Mouse (Mus musculus): ENCODE measurements at regions not wholly inside any gene's neighbourhood (a gene's known extent, or its start where the extent isn't known, plus 50 kb on each side); places are given as distances from the start of the nearest gene placed in this dataset.
A peak's percentile ranks its signal among the peaks of the same experiment; 100 is the strongest.

DNA sequence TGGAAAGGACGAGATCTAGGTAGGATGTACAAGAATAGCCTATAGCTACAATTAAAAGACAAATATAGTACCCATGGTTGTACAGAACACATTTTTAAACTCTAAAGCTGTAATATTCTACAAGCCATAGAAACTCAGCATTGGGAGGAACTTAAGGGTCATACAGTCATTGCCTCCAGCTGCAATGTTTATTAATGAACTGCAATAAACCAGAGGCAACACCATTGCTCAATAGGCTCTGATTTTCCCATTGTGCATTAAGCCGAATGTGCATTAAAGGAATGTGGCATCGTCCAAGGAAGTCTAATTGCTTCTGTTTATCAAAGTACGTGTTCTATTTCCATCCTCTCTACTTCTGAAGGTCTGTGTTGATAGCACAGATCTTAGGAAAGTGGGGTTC lies 200.4 kb downstream of the Adamts15 start:
- Histone ChIP-seq H3K36me3 (no peaks in the 10 kb centered on the region), H3K9ac (no peak overlapping the region), H3K27ac (no peak overlapping the region), H3K27me3 (no peaks in the 10 kb centered on the region), H3K4me2 (no peak overlapping the region), H3K4me3 (no peak overlapping the region), H3K9me3 (no peaks in the 10 kb centered on the region), H3K4me1 (replicated peaks) (no peaks in the 10 kb centered on the region)
- WGBS: 69% methylated on average over 4 of the region's 4 CpGs
- no peak for ATAC-seq (ENCODE audit: low FRiP score)

- Histone ChIP-seq H3K27me3 (no peaks in the 10 kb centered on the region), H3K4me1 (replicated peaks) (no peaks in the 10 kb centered on the region), H3K27ac (no peak overlapping the region), H3K9ac (no peak overlapping the region), H3K9me3 (no peaks in the 10 kb centered on the region), H3K4me3 (no peak overlapping the region), H3K4me2 (no peak overlapping the region), H3K36me3 (no peaks in the 10 kb centered on the region)
- WGBS: 83% methylated on average over 8 of the region's 8 CpGs
- ATAC-seq (ENCODE audit: low FRiP score): no peak
Observed at GRCm38 (mm10) chr9:30716421-30717170, 205.7 kb downstream of the Adamts15 start.

DNA sequence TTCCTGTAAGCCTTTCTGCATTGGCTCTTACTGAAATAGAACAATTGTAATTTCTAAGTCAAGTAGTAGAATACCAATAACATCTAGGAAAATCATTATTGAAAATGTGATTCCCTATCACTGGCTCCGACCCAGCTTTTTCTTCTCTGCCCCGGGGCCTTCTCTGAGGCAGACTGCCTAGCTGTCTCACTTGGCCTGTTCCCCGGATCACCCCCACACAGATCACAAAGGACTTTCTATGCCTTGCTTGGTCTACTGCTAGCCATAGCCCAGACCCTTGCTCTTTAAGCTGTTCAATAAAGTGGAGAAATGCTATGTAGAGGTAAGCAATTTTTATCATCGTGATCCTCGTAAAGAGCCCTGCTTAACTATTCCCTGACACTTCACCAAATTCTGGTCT lies 212.1 kb downstream of the Adamts15 start:
- Histone ChIP-seq H3K27me3 (no peaks in the 10 kb centered on the region), H3K4me2 (no peak overlapping the region), H3K9ac (no peak overlapping the region), H3K36me3 (no peaks in the 10 kb centered on the region), H3K9me3 (no peaks in the 10 kb centered on the region), H3K4me3 (no peak overlapping the region), H3K27ac (no peak overlapping the region), H3K4me1 (replicated peaks) (no peaks in the 10 kb centered on the region)
- no peak for ATAC-seq (ENCODE audit: low FRiP score)
- WGBS: 89% methylated on average over 5 of the region's 5 CpGs

DNA sequence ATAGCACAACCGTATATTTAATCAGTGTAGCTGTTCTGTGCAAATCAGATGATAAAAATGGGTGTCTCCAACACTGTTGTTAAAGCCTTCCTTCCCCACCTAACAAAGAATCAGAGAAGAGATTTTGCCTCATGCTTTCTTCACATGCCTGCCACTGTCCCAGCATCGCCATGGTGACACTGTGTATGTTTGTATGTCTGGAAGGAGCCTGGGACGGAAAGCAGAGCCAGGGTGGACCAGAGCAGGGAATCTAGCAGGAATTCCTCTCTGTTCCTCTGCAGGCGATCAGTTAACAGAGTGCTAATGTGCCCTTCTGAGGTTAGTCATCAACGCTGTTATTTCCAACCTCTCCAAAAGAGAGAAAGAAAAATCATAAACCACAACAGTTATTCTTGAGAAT lies 222.4 kb downstream of the Adamts15 start:
- no peak for ATAC-seq (ENCODE audit: low FRiP score)
- H3K4me2 ChIP-seq: no peak overlapping the region
- no peaks in the 10 kb centered on the region for H3K27me3 ChIP-seq
- H3K36me3 ChIP-seq: no peaks in the 10 kb centered on the region
- no peak overlapping the region for H3K4me3 ChIP-seq
- no peak overlapping the region for H3K9ac ChIP-seq
- H3K4me1 ChIP-seq (replicated peaks): no peaks in the 10 kb centered on the region
- H3K9me3 ChIP-seq: no peaks in the 10 kb centered on the region
- 54% methylated on average over 5 of the region's 5 CpGs for WGBS
- no peak overlapping the region for H3K27ac ChIP-seq

DNA sequence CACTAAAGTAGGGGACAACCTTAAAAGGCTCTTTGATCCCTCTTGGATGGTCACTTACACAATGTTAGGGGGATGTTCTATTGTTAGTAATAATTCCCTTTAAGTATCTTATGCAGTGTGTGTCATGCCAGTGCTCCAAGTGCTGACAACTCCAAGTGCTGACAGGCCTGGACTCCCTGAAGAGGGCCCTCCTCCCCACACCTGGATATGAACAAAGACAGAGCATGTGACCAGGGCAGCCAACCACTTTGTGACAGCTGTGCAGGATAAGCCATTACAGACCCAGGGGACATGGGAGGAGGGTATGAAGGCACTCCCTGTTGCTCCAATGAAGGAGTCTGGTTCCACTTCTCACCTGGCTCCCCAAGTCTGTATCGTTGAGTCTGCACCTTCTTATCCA lies 224.7 kb downstream of the Adamts15 start:
- H3K4me1 ChIP-seq (replicated peaks): no peaks in the 10 kb centered on the region
- H3K9ac ChIP-seq: no peak overlapping the region
- H3K4me3 ChIP-seq: no peak overlapping the region
- H3K27me3 ChIP-seq: no peaks in the 10 kb centered on the region
- H3K9me3 ChIP-seq: no peaks in the 10 kb centered on the region
- ATAC-seq (ENCODE audit: low FRiP score): no peak
- H3K36me3 ChIP-seq: no peaks in the 10 kb centered on the region
- no peak overlapping the region for H3K27ac ChIP-seq
- WGBS: 90% methylated on average over 1 of the region's 1 CpGs
- no peak overlapping the region for H3K4me2 ChIP-seq

DNA sequence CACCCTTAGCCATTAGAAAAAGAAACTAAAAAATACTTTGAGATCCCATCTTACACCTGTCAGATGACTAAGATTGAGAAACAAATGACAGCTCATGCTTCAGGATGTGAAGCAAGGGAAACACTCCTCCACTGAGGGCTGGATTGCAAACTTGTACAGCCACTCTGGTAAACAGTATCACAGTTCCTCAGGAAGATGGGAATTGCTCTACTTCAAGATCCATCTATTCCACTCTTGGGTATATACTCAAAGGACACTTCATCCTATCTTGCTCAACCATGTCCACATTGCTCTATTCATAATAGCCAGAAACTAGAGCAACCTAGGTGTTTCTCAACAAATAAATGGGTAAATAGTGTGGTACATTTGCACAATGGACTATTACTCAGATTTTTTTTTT lies 241.2 kb downstream of the Snx19 start:
- peaks cover 6% of the 10 kb centered on the region; the same call in 1 of the 2 replicates for H3K9me3 ChIP-seq
- no peak overlapping the region for H3K9ac ChIP-seq
- H3K27ac ChIP-seq: no peak overlapping the region
- no peaks in the 10 kb centered on the region for H3K27me3 ChIP-seq
- no peak for ATAC-seq (ENCODE audit: low FRiP score)
- no peak overlapping the region for H3K4me3 ChIP-seq
- H3K4me1 ChIP-seq (replicated peaks): no peaks in the 10 kb centered on the region
- no peak overlapping the region for H3K4me2 ChIP-seq
- H3K36me3 ChIP-seq: no peaks in the 10 kb centered on the region

- Histone ChIP-seq H3K9ac (no peak overlapping the region), H3K4me2 (no peak overlapping the region), H3K9me3 (peaks cover 6% of the 10 kb centered on the region; the same call in 1 of the 2 replicates), H3K4me3 (no peak overlapping the region), H3K27ac (no peak overlapping the region), H3K36me3 (no peaks in the 10 kb centered on the region), H3K27me3 (no peaks in the 10 kb centered on the region), H3K4me1 (replicated peaks) (no peaks in the 10 kb centered on the region)
- 91% methylated on average over 6 of the region's 6 CpGs for WGBS
- ATAC-seq (ENCODE audit: low FRiP score): no peak
Observed at GRCm38 (mm10) chr9:30662456-30662855, 235.5 kb downstream of the Snx19 start.

- Histone ChIP-seq H3K9me3 (no peaks in the 10 kb centered on the region), H3K4me3 (no peak overlapping the region), H3K27me3 (no peaks in the 10 kb centered on the region), H3K4me2 (no peak overlapping the region), H3K27ac (no peak overlapping the region), H3K4me1 (replicated peaks) (peaks cover 9% of the 10 kb centered on the region), H3K36me3 (no peaks in the 10 kb centered on the region), H3K9ac (no peak overlapping the region)
- ATAC-seq (ENCODE audit: low FRiP score): no peak
- WGBS: 92% methylated on average over 5 of the region's 5 CpGs
Observed at GRCm38 (mm10) chr9:30653961-30654360, 227.1 kb downstream of the Snx19 start.

GRCm38 (mm10) chr9:30653210-30653609 lies 226.3 kb downstream of the Snx19 start:
- peaks cover 9% of the 10 kb centered on the region for H3K4me1 ChIP-seq (replicated peaks)
- no peaks in the 10 kb centered on the region for H3K27me3 ChIP-seq
- no peak for ATAC-seq (ENCODE audit: low FRiP score)
- H3K9me3 ChIP-seq: no peaks in the 10 kb centered on the region
- no peak overlapping the region for H3K4me2 ChIP-seq
- H3K36me3 ChIP-seq: no peaks in the 10 kb centered on the region
- no peak overlapping the region for H3K27ac ChIP-seq
- 88% methylated on average over 3 of the region's 3 CpGs for WGBS
- H3K9ac ChIP-seq: no peak overlapping the region
- no peak overlapping the region for H3K4me3 ChIP-seq

GRCm38 (mm10) chr9:30649392-30650054 lies 222.6 kb downstream of the Snx19 start:
- H3K4me2 ChIP-seq: peak overlapping the region; percentile 11; the same call in 1 of the 2 replicates
- peak; percentile 90 for ATAC-seq (ENCODE audit: low FRiP score)
- H3K27me3 ChIP-seq: no peaks in the 10 kb centered on the region
- H3K36me3 ChIP-seq: no peaks in the 10 kb centered on the region
- H3K27ac ChIP-seq: peak overlapping the region; percentile 30; the same call in 1 of the 2 replicates
- H3K9ac ChIP-seq: no peak overlapping the region
- H3K4me1 ChIP-seq (replicated peaks): peaks cover 9% of the 10 kb centered on the region
- H3K9me3 ChIP-seq: no peaks in the 10 kb centered on the region
- WGBS: 60% methylated on average over 13 of the region's 13 CpGs
- no peak overlapping the region for H3K4me3 ChIP-seq

GRCm38 (mm10) chr9:30633741-30634470 lies 207.0 kb downstream of the Snx19 start:
- H3K4me3 ChIP-seq: no peak overlapping the region
- peaks cover 22% of the 10 kb centered on the region for H3K4me1 ChIP-seq (replicated peaks)
- no peak overlapping the region for H3K9ac ChIP-seq
- no peaks in the 10 kb centered on the region for H3K36me3 ChIP-seq
- WGBS: 43% methylated on average over 10 of the region's 10 CpGs
- no peaks in the 10 kb centered on the region for H3K27me3 ChIP-seq
- no peaks in the 10 kb centered on the region for H3K9me3 ChIP-seq
- 0 out of 2 replicates have a peak, but pooled peaks have one; percentile 24 for ATAC-seq (ENCODE audit: low FRiP score)
- no peak overlapping the region for H3K27ac ChIP-seq
- H3K4me2 ChIP-seq: no peak overlapping the region
